Mouse (Mus musculus): ENCODE measurements around the gene Fat3. TPM values are rescaled to one million over a fixed set of nuclear protein-coding genes. Genes with fewer than 3 reads are reported as not detected.
A peak's percentile ranks its signal among the peaks of the same experiment; 100 is the strongest.

The Fat3 gene
- polyA plus RNA-seq, 1 experiment from 2014 or later, result 11.7 TPM

DNA sequence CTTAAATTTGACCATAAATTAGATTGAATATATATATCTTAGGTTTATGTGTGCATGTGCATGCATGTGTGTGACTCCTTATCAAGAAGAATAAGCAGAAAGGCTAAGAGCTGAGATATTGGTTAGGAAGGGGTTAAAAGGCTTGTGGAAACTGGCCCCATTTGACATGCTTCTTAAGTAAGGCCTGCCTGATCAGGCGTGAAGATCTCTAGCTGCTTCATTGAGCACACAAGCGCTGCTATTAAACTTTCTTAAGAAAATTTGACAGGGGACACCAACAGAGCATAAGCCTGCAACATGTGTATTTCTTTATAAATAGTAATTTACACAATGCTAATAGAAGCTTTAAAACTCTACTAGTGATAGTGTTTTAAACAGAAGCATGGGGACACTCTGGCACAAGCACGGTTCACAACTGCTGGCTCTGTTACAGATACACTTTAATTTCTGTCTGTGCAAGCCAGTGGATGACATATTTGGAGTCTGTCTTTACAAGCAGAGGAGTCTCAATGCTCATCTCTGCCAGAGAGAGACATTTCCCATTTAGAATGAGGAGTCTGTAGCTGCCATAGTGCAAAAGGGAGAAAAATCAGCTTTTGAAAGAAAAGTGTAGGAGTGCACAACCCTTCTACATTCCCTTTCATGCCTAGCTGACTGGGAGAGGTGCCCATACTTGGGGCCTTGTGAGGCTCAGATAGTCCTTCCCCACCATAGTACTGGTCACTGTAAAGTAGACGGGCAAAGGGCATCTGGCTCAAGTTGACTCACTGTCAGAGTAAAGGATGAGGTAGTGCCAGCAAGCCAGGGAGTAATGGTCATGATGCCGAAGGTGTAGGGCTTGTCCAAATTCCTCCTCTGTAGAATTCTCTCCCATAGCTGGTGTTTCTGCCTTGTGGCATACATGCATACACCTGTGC lies 408.8 kb downstream of the Fat3 start:
- H3K36me3 ChIP-seq, result no peaks in the 10 kb centered on the region
- H3K4me1 ChIP-seq, result peaks cover 17% of the 10 kb centered on the region
- H3K27me3 ChIP-seq, result no peaks in the 10 kb centered on the region
- no peak overlapping the region for H3K4me3 ChIP-seq
- H3K4me2 ChIP-seq (replicated peaks), result no peak overlapping the region
- ATAC-seq (replicated peaks), result peak; percentile 32; the same call in 1 of the 2 replicates
- H3K9ac ChIP-seq (replicated peaks), result no peak overlapping the region
- H3K27ac ChIP-seq (replicated peaks), result peak overlapping the region; percentile 66
- H3K9me3 ChIP-seq, result no peaks in the 10 kb centered on the region
- 29% methylated on average over 5 of the region's 5 CpGs for WGBS

GRCm38 (mm10) chr9:16079292-16079691 lies 421.8 kb downstream of the Fat3 start:
- H3K27ac ChIP-seq (replicated peaks), result no peak overlapping the region
- no peaks in the 10 kb centered on the region for H3K27me3 ChIP-seq
- no peak overlapping the region for H3K9ac ChIP-seq (replicated peaks)
- no peaks in the 10 kb centered on the region for H3K9me3 ChIP-seq
- 7% methylated on average over 2 of the region's 2 CpGs for WGBS
- no peak overlapping the region for H3K4me3 ChIP-seq
- H3K36me3 ChIP-seq, result no peaks in the 10 kb centered on the region
- H3K4me1 ChIP-seq, result peaks cover 9% of the 10 kb centered on the region
- ATAC-seq (replicated peaks), result no peak
- H3K4me2 ChIP-seq (replicated peaks), result no peak overlapping the region

DNA sequence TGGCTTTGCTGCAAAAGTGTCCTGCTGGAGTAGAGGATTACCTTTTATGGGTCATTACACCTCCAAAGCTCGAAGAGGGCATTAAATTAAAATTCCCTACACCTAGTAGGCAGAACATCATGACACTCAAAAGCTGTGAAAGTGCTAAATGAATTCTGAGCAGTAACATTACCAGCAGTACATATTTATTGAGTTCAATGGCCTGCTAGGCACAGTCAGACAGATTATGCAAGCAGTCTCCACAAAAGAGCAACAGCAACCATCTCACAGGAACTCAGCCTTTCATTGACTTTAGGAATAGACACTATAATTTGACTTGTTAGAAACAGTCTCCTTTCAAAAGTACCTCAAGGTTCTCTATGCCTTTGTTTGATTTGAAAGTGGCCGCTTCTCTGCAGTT lies 426.4 kb downstream of the Fat3 start:
- no peak overlapping the region for H3K27ac ChIP-seq (replicated peaks)
- 4% methylated on average over 2 of the region's 2 CpGs for WGBS
- peak; percentile 46; the same call in 1 of the 2 replicates for ATAC-seq (replicated peaks)
- H3K4me3 ChIP-seq, result no peak overlapping the region
- no peak overlapping the region for H3K9ac ChIP-seq (replicated peaks)
- H3K36me3 ChIP-seq, result no peaks in the 10 kb centered on the region
- no peaks in the 10 kb centered on the region for H3K27me3 ChIP-seq
- peaks cover 13% of the 10 kb centered on the region for H3K4me1 ChIP-seq
- no peak overlapping the region for H3K4me2 ChIP-seq (replicated peaks)
- no peaks in the 10 kb centered on the region for H3K9me3 ChIP-seq

DNA sequence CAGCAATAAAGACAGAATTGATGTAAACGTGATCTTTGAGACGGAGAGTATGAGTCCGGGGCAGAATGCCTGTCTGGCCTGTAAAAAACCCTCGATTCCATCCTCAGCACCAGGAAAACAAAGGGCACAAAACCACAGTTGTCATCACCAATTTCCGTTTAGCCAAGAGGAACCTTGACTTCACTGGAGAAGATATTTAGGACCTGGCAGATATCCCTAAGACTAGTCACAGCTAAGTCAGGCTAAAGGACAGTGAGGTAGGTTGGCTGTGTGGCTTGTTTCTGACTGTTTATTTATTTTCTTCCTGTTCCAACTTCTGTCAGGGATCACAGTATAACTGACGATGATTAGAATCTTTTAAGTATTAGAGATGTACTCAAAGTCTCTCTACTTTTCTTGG lies 427.0 kb downstream of the Fat3 start:
- Histone ChIP-seq H3K4me1 (peaks cover 11% of the 10 kb centered on the region), H3K9me3 (no peaks in the 10 kb centered on the region), H3K27ac (replicated peaks) (no peak overlapping the region), H3K4me3 (no peak overlapping the region), H3K27me3 (no peaks in the 10 kb centered on the region), H3K4me2 (replicated peaks) (no peak overlapping the region), H3K9ac (replicated peaks) (no peak overlapping the region), H3K36me3 (no peaks in the 10 kb centered on the region)
- WGBS, result 37% methylated on average over 6 of the region's 6 CpGs
- ATAC-seq (replicated peaks), result no peak

DNA sequence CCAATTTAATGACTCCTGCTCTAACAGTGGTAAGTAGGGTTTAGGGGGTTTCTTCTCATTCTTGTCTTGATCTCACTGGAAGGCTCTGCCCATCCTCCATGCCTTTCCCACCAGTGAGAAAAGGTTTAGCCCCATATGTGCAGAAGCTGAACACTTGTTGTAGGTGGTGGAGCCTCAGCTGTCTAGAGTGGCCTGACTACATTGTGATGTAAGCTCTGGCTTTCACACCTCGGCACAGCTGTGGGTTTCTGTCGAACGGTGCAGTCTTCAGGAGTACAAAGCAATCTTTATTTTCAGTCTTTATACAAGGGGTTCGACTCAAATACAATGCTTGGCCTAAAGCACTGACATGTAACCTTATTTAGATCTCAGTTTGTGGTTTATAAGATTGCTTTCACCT lies 437.6 kb downstream of the Fat3 start:
- Histone ChIP-seq H3K27me3 (no peaks in the 10 kb centered on the region), H3K9me3 (no peaks in the 10 kb centered on the region), H3K9ac (replicated peaks) (no peak overlapping the region), H3K27ac (replicated peaks) (no peak overlapping the region), H3K4me2 (replicated peaks) (no peak overlapping the region), H3K36me3 (no peaks in the 10 kb centered on the region), H3K4me3 (no peak overlapping the region), H3K4me1 (no peaks in the 10 kb centered on the region)
- WGBS, result 47% methylated on average over 4 of the region's 4 CpGs
- ATAC-seq (replicated peaks), result no peak

DNA sequence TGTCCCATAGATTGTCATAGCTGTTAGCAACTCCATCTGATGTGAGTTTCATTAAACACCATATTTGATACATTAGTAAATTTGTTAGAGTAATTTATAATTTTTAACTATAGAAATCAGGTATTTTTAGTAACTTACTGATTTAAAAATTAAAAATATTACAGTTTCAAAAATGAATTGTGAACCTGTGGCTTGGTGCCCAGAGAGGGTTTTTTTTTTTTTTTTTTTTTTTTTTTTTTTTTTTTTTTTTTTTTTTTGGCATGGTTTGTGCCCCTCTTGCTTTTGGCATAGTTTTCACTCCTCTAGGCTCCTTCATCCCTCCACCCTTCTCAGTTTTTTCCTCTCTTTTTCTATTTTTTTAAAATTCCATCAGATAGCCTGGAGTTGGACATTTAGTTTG lies 438.6 kb downstream of the Fat3 start:
- Histone ChIP-seq H3K27me3 (no peaks in the 10 kb centered on the region), H3K27ac (replicated peaks) (no peak overlapping the region), H3K9ac (replicated peaks) (no peak overlapping the region), H3K4me3 (no peak overlapping the region), H3K36me3 (no peaks in the 10 kb centered on the region), H3K9me3 (no peaks in the 10 kb centered on the region), H3K4me1 (no peaks in the 10 kb centered on the region), H3K4me2 (replicated peaks) (no peak overlapping the region)
- no peak for ATAC-seq (replicated peaks)

DNA sequence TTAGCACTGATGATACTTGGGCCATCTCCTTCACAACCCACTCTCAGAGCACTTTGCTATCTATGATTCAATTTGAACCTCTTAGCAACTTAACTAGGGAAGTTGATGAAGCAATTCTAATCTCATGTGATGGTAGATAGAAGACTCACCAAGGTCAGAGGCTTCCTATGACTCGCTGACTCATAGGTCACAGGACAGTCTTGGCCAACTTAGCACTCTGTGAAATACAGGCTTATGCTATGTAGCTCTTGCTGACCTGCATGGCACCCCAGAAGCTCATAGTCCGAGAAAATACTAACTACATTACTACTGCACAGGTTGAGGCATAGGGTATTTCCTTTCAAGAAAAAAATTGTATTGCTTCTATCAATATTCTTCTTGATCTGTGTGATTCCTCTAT lies 454.4 kb downstream of the Fat3 start:
- Histone ChIP-seq H3K4me3 (no peak overlapping the region), H3K27ac (replicated peaks) (no peak overlapping the region), H3K9ac (replicated peaks) (no peak overlapping the region), H3K9me3 (no peaks in the 10 kb centered on the region), H3K36me3 (no peaks in the 10 kb centered on the region), H3K4me2 (replicated peaks) (no peak overlapping the region), H3K4me1 (0 out of 2 replicates have a peak, but pooled peaks cover 2% of the 10 kb centered on the region), H3K27me3 (no peaks in the 10 kb centered on the region)
- no peak for ATAC-seq (replicated peaks)
- 98% methylated on average over 2 of the region's 2 CpGs for WGBS

- H3K9ac ChIP-seq (replicated peaks), result no peak overlapping the region
- no peaks in the 10 kb centered on the region for H3K27me3 ChIP-seq
- no peaks in the 10 kb centered on the region for H3K36me3 ChIP-seq
- H3K4me3 ChIP-seq, result no peak overlapping the region
- no peaks in the 10 kb centered on the region for H3K9me3 ChIP-seq
- no peak for ATAC-seq (replicated peaks)
- 0 out of 2 replicates have a peak, but pooled peaks cover 6% of the 10 kb centered on the region for H3K4me1 ChIP-seq
- H3K27ac ChIP-seq (replicated peaks), result no peak overlapping the region
- 79% methylated on average over 3 of the region's 3 CpGs for WGBS
- no peak overlapping the region for H3K4me2 ChIP-seq (replicated peaks)
Observed at GRCm38 (mm10) chr9:16037375-16037774, 463.7 kb downstream of the Fat3 start.

DNA sequence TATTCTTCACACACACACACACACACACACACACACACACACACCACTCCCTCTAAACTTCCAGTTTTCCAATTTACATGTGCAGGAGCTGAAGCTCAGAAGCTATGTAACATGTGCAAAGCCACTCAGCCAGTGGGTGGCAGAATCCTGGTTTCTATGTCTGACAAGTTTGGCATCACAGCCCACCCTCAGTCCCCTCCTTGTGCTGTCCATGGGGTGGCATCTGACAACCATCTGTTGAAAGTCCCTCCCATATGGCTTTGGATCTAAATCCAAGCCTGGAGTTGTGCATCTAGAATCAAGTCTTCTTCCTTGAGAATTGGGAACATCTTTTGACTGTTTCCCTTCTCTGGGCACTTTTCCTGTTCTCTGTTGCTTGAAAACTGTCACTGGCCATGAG lies 464.7 kb downstream of the Fat3 start:
- Histone ChIP-seq H3K4me1 (0 out of 2 replicates have a peak, but pooled peaks cover 6% of the 10 kb centered on the region), H3K4me2 (replicated peaks) (no peak overlapping the region), H3K27me3 (no peaks in the 10 kb centered on the region), H3K27ac (replicated peaks) (no peak overlapping the region), H3K36me3 (no peaks in the 10 kb centered on the region), H3K4me3 (no peak overlapping the region), H3K9me3 (no peaks in the 10 kb centered on the region), H3K9ac (replicated peaks) (no peak overlapping the region)
- 0 out of 2 replicates have a peak, but pooled peaks have one; percentile 46 for ATAC-seq (replicated peaks)

- 71% methylated on average over 11 of the region's 11 CpGs for WGBS
- H3K4me2 ChIP-seq (replicated peaks), result no peak overlapping the region
- peak overlapping the region; percentile 78; the same call in 1 of the 2 replicates for H3K27ac ChIP-seq (replicated peaks)
- no peak for ATAC-seq (replicated peaks)
- H3K9ac ChIP-seq (replicated peaks), result no peak overlapping the region
- H3K27me3 ChIP-seq, result no peaks in the 10 kb centered on the region
- no peaks in the 10 kb centered on the region for H3K9me3 ChIP-seq
- H3K36me3 ChIP-seq, result no peaks in the 10 kb centered on the region
- peaks cover 30% of the 10 kb centered on the region for H3K4me1 ChIP-seq
- no peak overlapping the region for H3K4me3 ChIP-seq
Observed at GRCm38 (mm10) chr9:16029715-16030285, 471.3 kb downstream of the Fat3 start.

- Histone ChIP-seq H3K4me1 (peaks cover 31% of the 10 kb centered on the region), H3K27me3 (no peaks in the 10 kb centered on the region), H3K27ac (replicated peaks) (peak overlapping the region; percentile 78), H3K4me2 (replicated peaks) (no peak overlapping the region), H3K4me3 (no peak overlapping the region), H3K9me3 (no peaks in the 10 kb centered on the region), H3K36me3 (no peaks in the 10 kb centered on the region), H3K9ac (replicated peaks) (no peak overlapping the region)
- ATAC-seq (replicated peaks), result 0 out of 2 replicates have a peak, but pooled peaks have one; percentile 7
- 62% methylated on average over 4 of the region's 4 CpGs for WGBS
Observed at GRCm38 (mm10) chr9:16029066-16029465, 472.0 kb downstream of the Fat3 start.

DNA sequence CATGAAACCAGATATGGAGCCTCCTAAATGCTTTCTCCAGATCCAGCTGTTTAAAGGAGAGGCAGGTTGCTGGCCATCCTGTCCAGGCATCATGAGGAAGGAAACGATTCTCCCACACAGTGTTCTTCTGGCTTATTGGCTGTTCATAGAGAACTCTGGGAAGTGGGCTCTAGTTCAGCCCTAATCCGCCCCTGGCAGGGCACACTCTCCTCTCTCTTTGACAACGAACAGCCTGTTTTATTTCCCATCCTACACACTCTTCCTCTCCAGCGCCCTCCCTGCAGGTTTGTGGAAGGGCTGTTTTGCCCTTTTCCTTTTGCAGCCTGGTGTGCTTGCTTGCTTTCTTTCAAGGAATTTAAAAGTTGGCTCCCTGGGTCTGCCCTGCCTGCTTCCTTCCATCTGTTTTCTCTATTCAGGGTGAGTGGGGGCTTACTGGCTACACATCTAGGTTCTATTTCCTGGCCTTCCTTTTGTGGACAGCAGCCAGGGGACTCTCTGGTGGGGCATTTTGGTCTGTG lies 472.6 kb downstream of the Fat3 start:
- Histone ChIP-seq H3K4me1 (peaks cover 31% of the 10 kb centered on the region), H3K4me2 (replicated peaks) (no peak overlapping the region), H3K9ac (replicated peaks) (no peak overlapping the region), H3K27ac (replicated peaks) (peak overlapping the region; percentile 78), H3K36me3 (no peaks in the 10 kb centered on the region), H3K4me3 (no peak overlapping the region), H3K27me3 (no peaks in the 10 kb centered on the region), H3K9me3 (no peaks in the 10 kb centered on the region)
- ATAC-seq (replicated peaks), result peak; percentile 53
- WGBS, result 37% methylated on average over 4 of the region's 4 CpGs

All from forebrain, embryonic 15.5 days (tissue).